Mouse (Mus musculus): Measurements from ENCODE around the gene Mllt3.

- TF ChIP-seq UBTF (IDR thresholded peaks at IDR 0.05; ENCODE audit: borderline replicate concordance, insufficient read depth, low read depth, low read length) (no peak), EP300 (IDR thresholded peaks at IDR 0.05; ENCODE audit: low read depth in 1 of 2, low read length in 2 of 2) (no peak), ZMIZ1 (IDR thresholded peaks at IDR 0.05; ENCODE audit: low read depth, low read length) (no peak), GATA1 (IDR thresholded peaks at IDR 0.05; ENCODE audit: low read depth, low read length) (no peak), USF2 (IDR thresholded peaks at IDR 0.05; ENCODE audit: borderline replicate concordance in 1 of 2, insufficient read depth in 1 of 2, low read depth in 1 of 2, low read length in 2 of 2) (no peak), POLR2A (IDR thresholded peaks at IDR 0.05; ENCODE audit: control insufficient read depth in 1 of 2, insufficient read depth in 1 of 2, low read depth in 1 of 2, low read length in 2 of 2, poor library complexity in 1 of 2) (no peak), CTCF (IDR thresholded peaks at IDR 0.05 in 2 of 3, conservative IDR thresholded peaks at IDR 0.05 in 1 of 3; ENCODE audit: control insufficient read depth in 1 of 3, insufficient read depth in 1 of 3, low read depth in 2 of 3, low read length in 3 of 3, poor library complexity in 1 of 3, severe bottlenecking in 1 of 3) (no peak), MAX (IDR thresholded peaks at IDR 0.05; ENCODE audit: low read length) (no peak), ELF1 (IDR thresholded peaks at IDR 0.05; ENCODE audit: low read depth, low read length) (no peak), HCFC1 (IDR thresholded peaks at IDR 0.05; ENCODE audit: low read depth, low read length) (no peak), NRF1 (IDR thresholded peaks at IDR 0.05; ENCODE audit: insufficient read depth, low read depth, low read length, poor library complexity, severe bottlenecking) (no peak)
Measured at GRCm38 (mm10) chr4:87811899-87812298, 221.3 kb downstream of the Mllt3 start.

Measured in MEL (cell line).